Mouse (Mus musculus): ENCODE measurements around the gene Rhno1.
A peak's percentile ranks its signal among the peaks of the same experiment; 100 is the strongest.

The Rhno1 gene

DNA sequence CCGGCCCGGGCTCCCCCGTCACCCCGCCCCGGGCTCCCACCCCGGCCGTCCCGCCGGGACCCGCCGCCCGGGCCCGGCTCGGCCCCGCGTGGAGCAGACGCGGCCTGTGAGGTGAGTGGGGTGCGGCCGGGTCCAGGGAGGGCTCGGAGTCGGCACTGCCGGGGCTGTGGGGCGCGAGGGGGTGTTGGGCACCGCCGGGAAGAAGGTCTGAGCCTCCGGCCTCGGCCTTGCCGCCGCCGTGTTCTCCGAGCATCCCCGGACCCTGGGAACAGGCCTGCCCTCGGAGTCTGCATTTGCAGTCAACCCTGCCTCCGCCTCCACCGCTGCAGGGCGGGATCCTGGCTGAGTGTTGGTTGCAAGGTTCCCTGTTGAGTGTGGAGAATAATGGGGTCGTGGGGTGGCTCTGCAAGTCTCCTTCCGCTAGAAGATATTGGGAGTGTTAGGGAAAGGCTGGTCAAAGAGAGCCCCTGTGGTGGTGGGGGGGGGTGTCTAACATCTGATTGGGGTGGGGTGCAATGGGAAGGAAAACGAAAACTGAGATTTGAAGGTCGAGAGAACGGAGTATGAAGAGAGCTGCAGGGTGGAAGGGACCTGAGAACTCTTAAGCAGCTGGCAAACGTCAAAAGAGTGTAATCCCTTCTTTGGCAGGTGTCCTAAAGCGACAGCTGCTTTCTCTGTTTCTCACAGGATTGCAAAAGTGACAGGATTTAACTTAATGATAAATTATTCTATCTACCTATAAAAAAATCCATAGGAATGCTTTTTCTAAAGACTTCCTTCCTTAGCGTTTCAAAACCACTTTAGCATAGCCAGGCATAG is 505 bp upstream of the Rhno1 start:
- ATAC-seq (ENCODE audit: insufficient number of reproducible peaks, low FRiP score, low TSS enrichment), result peak; percentile 32; the same call in 1 of the 2 replicates

DNA sequence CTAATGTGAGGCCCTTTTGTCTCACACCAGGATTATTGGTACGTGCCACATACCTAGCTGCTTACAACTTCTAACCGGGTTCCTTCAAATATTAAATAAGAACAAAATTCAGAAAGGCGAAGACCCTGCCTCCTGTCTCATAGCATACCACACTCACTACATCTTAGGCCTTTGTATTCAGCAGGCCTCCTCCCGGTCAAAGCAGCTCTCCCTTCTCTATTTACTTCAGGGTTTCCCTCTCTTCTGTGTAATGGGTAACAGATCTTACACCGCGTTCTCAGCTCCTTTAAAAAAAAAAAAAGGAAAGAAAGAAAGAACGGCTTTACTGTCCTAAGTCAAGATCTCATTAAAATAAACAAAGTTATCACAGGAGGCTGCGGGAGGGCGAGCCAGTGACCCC is 810 bp downstream of the Rhno1 start:
- ATAC-seq (ENCODE audit: insufficient number of reproducible peaks, low FRiP score, low TSS enrichment), result no peak

DNA sequence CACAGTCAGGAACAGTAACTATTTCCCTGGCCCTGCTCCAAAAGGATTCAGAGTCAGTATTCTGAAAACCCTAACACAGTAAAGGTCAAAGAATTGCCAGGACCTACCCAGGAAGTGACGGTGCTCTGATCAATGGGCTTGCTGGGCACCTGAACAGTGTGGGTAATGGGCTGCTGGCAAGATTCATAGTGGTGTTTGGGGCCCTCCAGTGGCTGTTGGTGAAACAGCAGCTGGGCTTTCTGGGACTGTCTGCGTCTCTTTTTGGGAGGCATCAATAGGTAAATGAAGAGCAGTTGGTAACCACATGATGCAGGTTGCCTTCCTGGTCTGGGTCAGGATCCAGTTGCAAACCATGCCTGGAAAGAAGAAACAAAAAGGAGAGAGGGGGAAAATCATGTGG is 3.7 kb downstream of the Rhno1 start:
- no peak for ATAC-seq (ENCODE audit: insufficient number of reproducible peaks, low FRiP score, low TSS enrichment)

DNA sequence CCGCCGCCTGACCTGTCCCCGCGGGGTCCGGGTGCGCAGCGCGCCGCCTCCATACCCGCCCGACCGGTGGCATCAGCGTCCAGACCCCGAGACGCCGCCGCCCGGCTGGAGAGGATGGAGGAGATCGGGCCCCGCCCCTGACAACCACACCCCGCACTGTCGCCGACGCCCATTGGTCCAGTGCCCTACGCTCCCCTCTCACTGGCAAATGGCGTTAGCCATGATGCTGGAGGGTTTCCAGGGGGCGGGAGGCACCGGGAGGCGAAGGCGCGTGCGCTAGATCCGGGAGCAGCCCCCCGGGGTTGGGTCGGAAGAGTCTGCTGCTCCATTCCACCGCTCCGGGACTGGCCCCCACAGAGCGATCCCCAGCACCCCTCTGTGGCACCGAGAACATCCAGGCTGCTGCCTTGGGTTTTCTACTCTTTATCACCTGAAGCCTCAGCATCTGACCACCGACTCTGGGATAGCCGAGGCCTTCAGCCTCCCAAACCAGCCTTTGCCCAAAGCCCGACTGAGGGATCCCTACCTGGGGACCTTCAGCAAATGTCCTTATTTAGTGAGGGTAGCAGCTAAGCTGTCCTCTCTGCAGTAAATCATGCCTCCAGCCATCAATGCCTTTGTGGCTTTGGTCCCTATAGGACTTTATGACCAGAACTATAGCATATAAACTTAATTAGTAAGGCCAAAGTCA is 6.8 kb downstream of the Rhno1 start, which contains the start of gene Tulp3:
Tulp3 (minus strand) TSS at position 126 of the 691 bp plus-strand sequence.
- ATAC-seq (ENCODE audit: insufficient number of reproducible peaks, low FRiP score, low TSS enrichment), result peak; percentile 96

DNA sequence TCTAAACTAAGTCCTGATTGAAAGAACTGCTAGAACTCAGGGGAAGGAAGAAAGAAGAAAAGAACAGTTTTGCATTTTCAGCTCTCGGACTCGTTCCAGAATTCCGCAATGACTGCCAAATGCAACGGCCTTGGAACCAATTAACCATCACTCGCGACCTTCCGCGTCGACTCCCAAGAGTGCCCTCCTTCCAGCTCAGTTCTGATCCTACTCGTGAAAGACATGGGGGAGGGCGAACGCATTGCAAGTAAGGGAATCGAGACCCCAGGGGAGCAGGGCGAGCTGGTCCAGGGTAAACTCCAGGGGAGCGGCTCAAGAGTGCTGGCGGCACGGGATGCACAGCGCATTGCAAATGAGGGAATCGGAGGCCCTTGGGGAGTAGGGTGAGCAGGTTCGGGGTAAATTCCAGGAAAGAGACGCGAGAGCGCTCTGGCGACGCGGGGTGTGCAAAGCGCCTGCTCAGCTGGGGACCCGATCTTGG is 7.5 kb downstream of the Rhno1 start:
- peak; percentile 15; the same call in 1 of the 2 replicates for ATAC-seq (ENCODE audit: insufficient number of reproducible peaks, low FRiP score, low TSS enrichment)

DNA sequence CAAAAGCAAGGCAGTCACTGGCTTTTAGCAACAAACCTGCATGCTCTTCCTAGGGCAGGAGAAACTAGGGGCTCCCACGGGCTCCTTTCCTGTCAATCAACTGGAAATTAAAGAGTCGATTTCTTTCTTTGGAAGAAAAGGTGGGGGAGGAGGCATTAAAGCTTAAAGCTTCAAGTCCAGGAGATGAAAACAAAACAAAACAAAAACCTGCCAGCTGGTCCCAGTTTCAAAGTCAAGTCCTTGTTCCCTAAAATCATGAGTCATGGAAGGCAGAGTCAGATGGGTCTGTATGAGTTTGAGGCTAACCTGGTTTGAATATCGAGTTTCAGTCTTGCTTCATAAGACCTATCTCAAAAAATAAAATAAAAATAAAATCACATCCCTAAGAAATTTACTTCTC is 8.6 kb downstream of the Rhno1 start:
- no peak for ATAC-seq (ENCODE audit: insufficient number of reproducible peaks, low FRiP score, low TSS enrichment)

DNA sequence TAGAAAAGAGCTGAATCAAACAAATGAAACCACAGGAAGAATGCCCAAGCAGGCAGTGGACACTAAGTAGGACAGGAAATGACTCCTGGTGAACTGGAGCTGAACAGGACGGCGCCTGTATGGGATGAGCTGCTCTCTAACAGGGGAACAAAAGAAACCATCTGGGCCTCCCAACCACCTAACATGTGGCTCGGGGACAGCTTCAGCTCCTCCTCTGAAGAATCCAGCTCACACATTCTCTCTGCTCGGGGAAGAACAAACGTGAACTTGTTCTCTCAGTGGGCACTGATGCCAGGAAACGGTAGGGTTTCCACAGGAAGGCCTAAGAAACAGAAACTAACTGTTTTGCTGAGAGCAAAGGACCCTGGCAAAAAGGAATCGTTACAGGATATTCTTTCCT is 13.0 kb downstream of the Rhno1 start:
- ATAC-seq (ENCODE audit: insufficient number of reproducible peaks, low FRiP score, low TSS enrichment), result peak; percentile 66; the same call in 1 of the 2 replicates

DNA sequence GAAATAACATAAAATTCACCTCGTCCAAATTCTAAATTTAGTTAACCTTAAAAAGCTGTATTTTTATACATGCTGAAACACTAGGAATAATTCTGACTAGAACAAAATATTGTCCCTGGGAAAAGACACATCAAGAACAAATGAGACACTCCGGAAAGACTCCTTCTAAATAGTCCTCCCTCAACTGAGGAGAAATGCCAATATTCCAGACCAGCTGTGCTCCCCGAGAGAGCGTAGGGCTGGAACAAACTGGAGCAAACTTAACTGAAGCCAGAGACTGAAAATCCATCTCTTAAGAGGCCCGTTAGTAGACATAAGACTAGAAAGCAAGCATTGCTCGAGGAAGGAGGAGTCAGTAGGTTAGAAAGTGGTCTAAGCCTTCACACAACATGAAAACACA is 15.9 kb downstream of the Rhno1 start:
- ATAC-seq (ENCODE audit: insufficient number of reproducible peaks, low FRiP score, low TSS enrichment), result no peak

GRCm38 (mm10) chr6:128345623-128346022 is 17.1 kb downstream of the Rhno1 start:
- ATAC-seq (ENCODE audit: insufficient number of reproducible peaks, low FRiP score, low TSS enrichment), result no peak

DNA sequence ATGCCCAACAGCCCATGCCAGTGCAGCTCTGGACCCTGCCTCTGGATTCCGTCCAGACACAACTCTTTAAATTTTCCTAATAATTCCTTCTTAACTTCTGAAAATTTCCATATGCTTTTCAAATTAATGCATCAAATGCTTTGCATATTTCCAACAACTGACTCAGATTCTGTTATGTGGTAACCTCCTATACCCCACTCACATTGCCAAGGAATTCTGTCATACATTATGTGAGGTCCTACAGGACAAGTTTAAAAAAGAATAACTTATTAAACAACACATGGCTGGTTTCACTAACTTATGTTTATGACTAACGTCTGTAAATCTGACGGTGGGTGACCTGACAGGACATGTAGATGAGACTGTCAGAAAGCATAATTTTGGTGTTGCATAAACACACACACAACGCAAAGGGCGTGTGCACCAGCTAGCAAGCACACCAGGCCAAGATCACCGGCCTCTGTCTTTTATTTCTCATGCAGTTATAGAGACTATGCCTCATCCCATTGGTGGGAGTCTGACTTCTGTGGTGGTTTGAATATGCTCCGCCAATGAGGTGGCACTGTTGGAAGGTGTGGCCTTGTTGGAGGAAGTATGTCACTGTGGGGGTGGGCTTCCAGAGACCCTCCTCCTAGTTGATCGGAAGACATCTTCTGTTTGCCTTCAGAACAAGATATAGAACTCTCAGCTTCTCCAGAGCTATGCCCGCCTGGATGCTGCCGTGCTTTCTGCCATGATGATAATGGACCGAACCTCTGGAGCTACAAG is 20.6 kb downstream of the Rhno1 start:
- no peak for ATAC-seq (ENCODE audit: insufficient number of reproducible peaks, low FRiP score, low TSS enrichment)

- no peak for ATAC-seq (ENCODE audit: insufficient number of reproducible peaks, low FRiP score, low TSS enrichment)
Observed at GRCm38 (mm10) chr6:128338876-128339275, 23.8 kb downstream of the Rhno1 start.

DNA sequence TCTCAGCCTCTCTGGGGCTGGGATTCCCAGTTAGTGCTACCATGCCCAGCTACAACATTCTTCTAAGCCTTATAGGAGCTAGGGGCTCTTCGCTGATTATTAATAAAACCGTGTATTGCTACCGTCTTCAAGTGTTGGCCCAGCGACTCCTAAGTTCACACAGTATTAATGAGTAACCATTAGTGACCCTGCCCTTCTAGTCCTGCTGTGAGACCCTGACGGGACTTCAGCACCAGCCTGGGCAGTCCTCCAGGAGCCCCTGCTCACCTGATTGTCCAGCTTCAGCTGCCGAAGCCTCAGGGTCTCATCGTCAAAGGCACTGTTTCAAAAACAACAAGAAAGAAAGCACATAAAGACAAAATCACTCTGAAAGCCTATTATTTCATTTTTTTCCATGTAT is 25.2 kb downstream of the Rhno1 start:
- no peak for ATAC-seq (ENCODE audit: insufficient number of reproducible peaks, low FRiP score, low TSS enrichment)

DNA sequence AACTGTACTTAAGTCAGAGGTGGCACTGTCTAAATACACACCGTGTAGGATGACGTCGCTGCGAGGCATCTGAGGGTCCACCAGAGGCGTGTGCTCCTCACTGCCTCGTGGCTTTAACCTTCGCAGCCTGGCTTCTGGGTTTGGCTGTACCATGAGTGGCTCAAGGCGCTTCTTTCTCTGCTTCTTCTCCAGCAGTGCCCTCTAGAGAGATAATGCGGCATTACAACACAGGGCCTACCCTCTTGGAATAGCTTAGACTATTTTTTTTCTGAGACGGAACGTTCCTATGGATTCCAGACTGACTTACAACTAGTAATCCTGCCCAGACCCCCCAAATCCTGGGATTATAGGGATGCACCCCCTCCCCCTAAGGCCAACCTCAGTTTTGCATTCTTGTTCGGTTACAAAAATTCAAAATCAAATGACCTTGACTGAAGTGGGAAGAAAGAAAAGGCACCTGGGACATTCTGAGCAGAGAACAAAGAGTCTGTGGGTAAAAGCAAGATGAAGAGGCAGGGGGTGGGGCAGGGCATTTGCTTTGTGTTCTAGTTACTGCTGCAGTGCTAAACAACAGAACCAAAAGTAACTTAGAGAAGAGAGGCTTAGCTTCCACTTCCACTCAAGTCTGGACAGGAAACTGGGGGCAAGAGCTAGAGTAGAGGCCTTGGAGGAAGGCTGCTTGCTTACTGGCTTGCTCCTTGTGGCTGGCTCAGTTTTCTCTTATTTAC is 28.1 kb downstream of the Rhno1 start:
- peak; percentile 87 for ATAC-seq (ENCODE audit: insufficient number of reproducible peaks, low FRiP score, low TSS enrichment)

GRCm38 (mm10) chr6:128318317-128318716 is 44.4 kb downstream of the Rhno1 start:
- peak; percentile 61; the same call in 1 of the 2 replicates for ATAC-seq (ENCODE audit: insufficient number of reproducible peaks, low FRiP score, low TSS enrichment)

DNA sequence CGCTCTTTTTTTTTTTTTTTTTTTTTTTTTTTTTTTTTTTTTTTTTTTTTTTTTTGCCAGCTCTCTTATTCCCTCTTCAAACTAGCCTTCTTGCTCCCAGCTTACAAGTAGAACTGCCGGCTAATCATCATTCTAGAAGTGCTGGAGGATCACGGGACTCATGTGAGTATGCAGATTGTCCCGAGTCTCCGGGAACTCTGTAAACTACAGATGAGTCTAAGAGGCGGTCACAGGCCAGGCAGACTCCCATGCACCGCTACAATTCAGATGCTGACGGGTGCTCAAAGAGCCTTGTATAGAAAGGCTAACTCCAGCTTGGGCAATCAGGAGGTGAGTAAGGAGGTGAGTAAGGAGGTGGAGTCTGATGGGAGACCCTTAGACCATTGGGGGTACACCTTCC is 47.1 kb downstream of the Rhno1 start:
- ATAC-seq (ENCODE audit: insufficient number of reproducible peaks, low FRiP score, low TSS enrichment), result no peak

DNA sequence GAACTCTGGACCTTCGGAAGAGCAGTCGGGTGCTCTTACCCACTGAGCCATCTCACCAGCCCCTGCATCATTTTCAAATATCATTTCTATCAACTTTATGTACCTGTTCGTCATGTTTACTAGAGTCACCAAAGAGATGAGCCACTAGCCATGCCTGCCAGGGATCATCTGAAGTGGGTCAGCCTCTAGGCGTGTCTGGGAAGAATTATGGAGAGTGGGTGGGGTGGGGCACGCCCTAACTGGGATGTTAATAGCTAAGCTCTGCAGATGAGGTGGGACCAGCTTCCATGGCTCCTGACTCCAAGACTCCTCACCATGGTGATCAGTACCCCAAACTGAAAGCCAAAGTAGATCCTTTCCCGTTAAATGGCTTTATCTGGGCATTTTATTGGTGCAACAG is 47.9 kb downstream of the Rhno1 start:
- ATAC-seq (ENCODE audit: insufficient number of reproducible peaks, low FRiP score, low TSS enrichment), result no peak

DNA sequence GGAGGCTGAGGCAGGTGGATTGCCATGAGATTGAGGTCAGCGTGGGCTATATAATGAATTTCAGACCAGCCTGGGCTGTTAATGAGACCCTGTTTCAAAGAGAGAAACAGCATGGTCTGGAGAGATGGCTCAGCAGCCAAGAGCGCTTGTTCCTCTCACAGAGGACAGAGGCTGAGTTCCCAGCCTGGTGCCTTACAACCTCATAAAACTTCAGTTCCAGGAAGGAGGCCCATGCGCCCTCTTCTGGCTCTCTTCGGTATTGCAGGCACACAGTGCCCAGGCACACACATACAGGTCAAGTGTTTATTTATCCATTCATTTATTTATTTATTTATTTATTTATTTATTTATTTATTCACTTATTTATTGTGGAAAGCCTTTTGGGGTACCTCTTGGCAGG is 54.4 kb downstream of the Rhno1 start:
- ATAC-seq (ENCODE audit: insufficient number of reproducible peaks, low FRiP score, low TSS enrichment), result no peak

Data from cerebellum, adult (tissue).